Mouse (Mus musculus) right cerebral cortex, postnatal 10 days (tissue): ENCODE data around the gene Scnm1.
"Not testable (repeated sequence)": the region's sequence is repeated elsewhere in the genome, so short reads cannot be mapped to it uniquely, and the experiment has no call there.

Experiments
- DNase-seq, 2 experiments: peaks; one replicate each; pipeline ENCODE4 v3.0.0; 2021; ENCODE audit warnings: low spot score in 2 of 2

Gene Scnm1

DNA sequence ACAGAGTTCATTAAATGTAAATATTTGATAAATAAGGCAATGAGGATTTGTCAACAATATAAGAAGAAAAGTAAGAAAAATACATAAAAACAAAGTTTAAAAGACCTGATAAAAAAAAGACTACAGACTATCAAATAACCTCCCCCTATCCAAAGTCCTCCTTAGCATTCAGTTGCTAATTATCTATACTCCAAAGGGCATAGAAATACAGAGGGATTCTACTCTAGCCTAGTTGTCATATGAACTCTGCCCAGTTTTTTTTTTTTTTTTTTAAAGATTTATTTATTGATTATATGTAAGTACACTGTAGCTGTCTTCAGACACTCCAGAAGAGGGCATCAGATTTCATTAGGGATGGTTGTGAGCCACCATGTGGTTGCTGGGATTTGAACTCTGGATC lies 26.5 kb downstream of the Scnm1 start:
- not testable (repeated sequence) for DNase-seq

DNA sequence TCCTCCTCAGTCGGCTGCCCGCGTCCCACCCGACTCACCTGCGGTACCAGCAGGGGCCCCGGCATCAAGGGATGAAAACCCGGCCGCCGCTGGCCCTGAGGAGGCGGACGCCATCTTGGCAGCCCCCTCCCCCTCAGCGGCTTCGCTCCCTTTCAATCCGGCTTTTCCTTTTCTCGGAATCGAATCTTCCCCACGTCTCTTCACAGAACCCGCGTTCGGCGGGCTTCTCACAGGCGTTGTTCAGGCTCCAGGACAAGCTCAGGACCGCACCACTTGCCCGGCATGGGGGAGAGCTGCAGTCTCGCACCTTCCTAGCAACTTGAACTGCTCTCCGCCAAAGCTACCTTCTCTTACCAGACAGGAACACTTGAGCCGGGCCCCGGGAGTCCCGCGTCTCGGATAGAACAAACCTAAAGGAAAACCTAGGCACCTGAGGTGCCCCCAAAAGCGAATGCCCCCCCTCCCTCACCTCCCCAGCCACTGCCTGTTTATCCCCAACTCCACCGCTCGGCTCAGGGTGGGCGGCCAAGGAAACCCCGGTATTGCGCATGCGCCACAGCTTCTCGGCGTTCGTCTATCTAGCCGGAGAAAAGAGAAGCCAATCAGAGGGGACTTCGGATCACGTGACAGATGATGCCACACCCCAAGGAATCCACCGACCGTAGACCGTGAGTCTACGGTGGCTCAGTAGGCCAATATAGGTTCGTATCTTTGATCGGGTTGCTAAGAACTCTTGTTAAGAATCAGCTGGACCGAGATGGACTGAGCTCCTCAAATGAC lies 27.3 kb downstream of the Scnm1 start, which contains the start of gene Pip5k1a:
Gene Pip5k1a, minus strand, starts transcription at position 593 of the 780 bp plus-strand sequence.
- DNase-seq: peak; percentile 99

DNA sequence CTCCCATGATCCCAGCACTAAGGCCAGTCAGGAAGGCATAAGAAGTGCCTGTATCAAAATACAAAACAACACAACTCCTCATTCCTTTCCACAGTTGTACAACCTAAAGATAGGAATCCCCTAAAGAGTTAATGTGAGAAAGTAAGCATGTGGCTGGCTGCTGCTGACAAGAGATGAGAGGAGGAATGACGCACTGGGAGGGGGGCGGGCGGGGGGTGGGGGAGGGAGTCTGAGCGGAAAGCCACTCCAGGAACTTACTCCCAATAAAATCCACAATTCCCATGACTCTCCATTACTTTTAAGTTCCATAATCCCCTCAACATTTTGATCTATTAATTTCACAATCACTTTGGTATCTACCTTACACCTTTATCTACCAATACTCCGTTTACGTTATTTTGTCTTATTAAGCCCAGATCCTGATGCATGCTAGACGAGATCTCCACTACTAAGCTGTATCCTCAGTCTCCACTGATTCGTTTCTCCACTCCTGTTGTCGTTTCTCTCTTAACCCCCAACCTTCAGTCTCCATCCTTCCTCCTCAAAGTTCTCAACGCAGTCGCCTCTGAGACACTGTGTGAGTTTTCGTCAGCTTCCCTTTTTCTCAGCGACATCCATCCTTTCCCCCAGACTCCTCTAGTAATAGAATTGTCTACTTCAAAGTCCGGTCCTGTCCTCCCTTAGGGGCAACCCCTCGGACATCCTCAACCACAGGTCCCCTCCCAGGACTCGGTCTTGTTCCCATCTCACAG lies 28.0 kb downstream of the Scnm1 start:
- DNase-seq: no peak

DNA sequence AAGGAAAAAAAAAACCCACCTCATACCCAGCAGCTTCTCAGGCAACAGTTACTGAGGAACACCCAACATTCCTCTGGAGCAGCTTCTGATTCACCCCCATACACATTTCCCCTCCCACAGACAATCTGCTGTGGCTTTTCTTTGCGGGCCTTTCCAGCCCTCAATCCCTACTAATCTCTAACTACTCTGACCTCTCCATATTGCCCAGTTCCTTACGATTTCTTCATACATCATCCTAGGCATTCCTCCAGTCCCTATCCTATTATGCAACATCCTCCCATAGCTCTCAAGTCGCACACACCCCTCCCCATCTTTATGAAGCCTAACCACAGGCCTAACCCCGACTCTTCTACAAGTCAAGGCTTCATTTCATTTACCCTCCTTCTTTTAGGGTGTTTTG lies 28.7 kb downstream of the Scnm1 start:
- DNase-seq: no peak

DNA sequence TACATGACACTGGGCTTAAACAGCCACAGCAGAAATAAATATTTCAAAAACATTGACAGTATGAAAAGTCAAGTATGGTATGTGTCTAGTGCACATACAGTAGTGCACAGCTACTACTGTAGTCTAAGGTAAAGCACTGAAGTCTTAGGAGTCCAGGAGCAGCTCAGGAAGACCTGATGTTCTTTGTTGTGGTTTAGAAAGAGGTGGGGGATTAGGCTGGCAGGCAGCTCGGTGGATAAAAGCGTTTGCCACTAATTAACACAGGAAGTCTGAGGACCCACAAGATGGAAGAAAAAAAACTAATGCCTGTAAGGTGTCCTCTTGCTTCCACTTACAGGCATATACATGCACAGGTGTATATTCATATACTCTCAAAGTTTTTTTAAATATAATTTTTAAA lies 33.0 kb downstream of the Scnm1 start:
- DNase-seq: no peak

DNA sequence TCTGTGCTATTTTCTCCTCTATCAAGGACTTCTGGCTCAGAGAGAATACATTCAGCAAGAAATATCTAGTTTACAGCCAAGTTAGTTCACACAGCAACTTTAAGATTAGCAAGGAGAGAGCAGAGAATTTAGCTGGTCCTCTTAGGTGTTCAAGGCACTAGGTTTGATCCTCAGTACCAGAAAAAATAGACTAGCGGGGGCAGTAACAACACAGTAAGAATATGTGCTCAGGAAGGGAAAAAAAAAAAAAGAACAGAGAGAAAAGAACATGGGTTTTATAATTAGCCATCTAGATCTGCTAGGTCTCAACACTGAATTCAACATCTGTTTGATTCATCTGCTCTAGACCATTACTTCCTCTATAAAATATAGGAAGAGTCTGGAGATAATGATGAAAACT lies 45.7 kb downstream of the Scnm1 start:
- DNase-seq: no peak
